Mouse (Mus musculus) ZHBTc4 (cell line): ENCODE data around the gene Casc3.

Experiments
- DNase-seq: peaks from one replicate; pipeline ENCODE4 v3.0.0-alpha.2; 2011; ENCODE audit warnings: low read depth, low spot score

Casc3 gene

DNA sequence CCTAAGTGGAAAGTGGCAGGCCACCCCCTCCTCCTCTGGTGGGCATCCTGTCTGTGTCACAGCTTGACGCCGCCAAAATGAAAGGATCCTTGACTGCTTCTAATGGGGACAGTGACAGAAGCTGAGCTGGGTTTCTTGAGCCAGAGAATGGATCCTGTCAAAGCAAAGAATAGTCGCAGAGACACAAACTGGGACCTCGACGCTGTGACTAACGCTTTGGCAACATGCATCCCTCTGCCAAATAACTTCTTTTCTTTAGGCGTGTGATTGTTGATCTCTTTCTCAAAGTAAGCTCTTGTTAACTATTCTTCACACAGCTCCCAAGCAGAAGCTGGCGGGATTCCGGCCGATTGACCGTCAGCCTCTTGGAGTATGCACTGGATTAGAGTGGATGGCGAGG, 62.6 kb downstream of the Casc3 start:
- DNase-seq: peak; percentile 39

DNA sequence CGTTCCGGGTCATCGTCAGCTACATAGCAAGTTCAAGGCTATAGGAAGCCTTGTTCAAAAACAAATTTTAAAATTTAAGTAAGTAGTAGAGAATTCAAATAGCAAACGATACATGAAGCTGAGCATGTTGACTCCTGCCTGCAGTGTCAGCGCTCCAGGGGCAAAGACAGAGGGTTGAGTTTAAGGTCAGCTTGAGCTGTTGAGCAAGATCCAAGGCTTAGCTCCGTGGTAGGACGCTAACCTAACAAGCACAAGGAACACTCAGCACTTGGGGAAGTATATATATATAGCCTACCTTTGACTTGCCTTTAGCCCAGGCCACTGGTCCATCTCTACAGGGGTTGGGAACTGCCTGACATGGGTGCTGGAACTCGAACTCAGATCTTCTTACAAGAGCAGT, 65.2 kb downstream of the Casc3 start:
- DNase-seq: no peak

GRCm38 (mm10) chr11:98870791-98871190, 66.1 kb downstream of the Casc3 start:
- DNase-seq: no peak

DNA sequence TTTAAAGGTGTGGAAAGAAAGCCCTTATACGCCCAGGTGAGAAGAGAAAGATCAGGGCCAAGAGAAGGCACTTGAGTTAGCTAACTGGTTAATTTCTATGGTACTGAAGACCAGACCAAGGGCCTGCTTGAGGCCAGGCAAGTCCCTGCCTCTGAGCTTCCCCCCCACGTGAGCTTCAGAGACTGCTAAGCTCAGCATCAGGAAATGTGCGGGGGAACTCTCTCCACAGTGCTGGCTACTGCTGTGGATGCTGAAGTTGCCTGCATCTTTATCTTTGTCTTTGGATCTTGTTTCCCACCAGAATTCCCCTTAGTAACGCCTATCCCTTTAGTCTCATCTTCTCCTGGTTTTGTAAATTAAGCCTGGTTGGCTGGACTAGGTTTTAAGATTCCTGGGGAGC, 66.7 kb downstream of the Casc3 start:
- no peak for DNase-seq

- no peak for DNase-seq
Observed at GRCm38 (mm10) chr11:98872040-98872439, 67.3 kb downstream of the Casc3 start.

- DNase-seq: peak; percentile 20
Observed at GRCm38 (mm10) chr11:98873900-98874299, 69.2 kb downstream of the Casc3 start.

DNA sequence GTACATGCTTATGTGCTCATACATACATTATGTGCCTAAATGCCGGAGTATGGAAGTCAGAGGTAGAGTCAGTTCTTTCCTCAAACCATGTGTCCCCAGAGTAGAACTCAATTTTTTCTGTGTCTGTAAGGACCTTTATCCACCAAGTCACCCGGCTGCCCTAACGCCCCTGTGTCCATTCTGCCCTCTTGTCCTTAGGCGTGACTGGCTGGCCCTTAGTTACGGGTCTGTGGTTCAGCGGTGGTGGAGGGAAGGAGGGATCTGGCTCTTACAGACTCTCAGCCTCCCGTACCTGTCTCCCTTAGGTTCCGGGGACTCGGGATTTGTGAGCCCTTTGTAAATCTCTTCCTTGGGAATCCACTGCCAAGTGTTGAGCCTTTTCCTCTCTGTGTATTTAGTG, 72.3 kb downstream of the Casc3 start:
- no peak for DNase-seq
